Mouse (Mus musculus) megakaryocyte, embryonic 14.5 days (primary cell): ENCODE data around the gene Cabp7. TPM values are rescaled to one million over a fixed set of nuclear protein-coding genes. Genes with fewer than 3 reads are reported as not detected.
"Not testable (repeated sequence)": the region's sequence is repeated elsewhere in the genome, so short reads cannot be mapped to it uniquely, and the experiment has no call there.

Source experiments
- H3K27me3 ChIP-seq: replicated peaks from 2 replicates; pipeline ENCODE3; 2012; ENCODE audit warnings: inconsistent platforms
- H3K36me3 ChIP-seq: replicated peaks from 2 replicates; pipeline ENCODE3; 2012; ENCODE audit warnings: low read length, inconsistent platforms, mixed read lengths
- H3K4me1 ChIP-seq: 2 replicates; pipeline ENCODE4 v1.6.1; 2012; ENCODE audit warnings: inconsistent platforms
- H3K4me3 ChIP-seq: replicated peaks from 2 replicates; pipeline ENCODE3; 2012; ENCODE audit warnings: moderate library complexity, mild to moderate bottlenecking, inconsistent platforms
- H3K9me3 ChIP-seq: 2 replicates; pipeline ENCODE4 v1.6.1; 2012; ENCODE audit warnings: inconsistent platforms
- FLI1 ChIP-seq: IDR thresholded peaks from 2 replicates; pipeline ENCODE4 v1.6.1; 2012; ENCODE audit warnings: low read length, inconsistent platforms, mixed read lengths
- GATA1 ChIP-seq: IDR thresholded peaks from 3 replicates; pipeline ENCODE4 v1.6.1; 2012; ENCODE audit warnings: mixed read lengths, low read length, inconsistent platforms, borderline replicate concordance
- polyA plus RNA-seq: library from polyadenylated mRNA; stranded (reverse); fragments of >175 nt; gene quantifications from 2 replicates; pipeline ENCODE4 v1.2.3, GENCODE M21; 2012; ENCODE audit warnings: low replicate concordance; ENCODE audit not compliant: insufficient read depth

Cabp7 gene
- polyA plus RNA-seq, 1 experiment: not detected

GRCm38 (mm10) chr11:4714727-4715126, 31.9 kb downstream of the Cabp7 start:
- no peaks in the 10 kb centered on the region for H3K9me3 ChIP-seq
- peaks cover 25% of the 10 kb centered on the region for H3K4me1 ChIP-seq
- no peaks in the 10 kb centered on the region for H3K27me3 ChIP-seq
- H3K4me3 ChIP-seq: no peak overlapping the region
- peaks cover 5% of the 10 kb centered on the region for H3K36me3 ChIP-seq
- TF ChIP-seq GATA1 (no peak), FLI1 (no peak)

- Histone ChIP-seq H3K36me3 (peaks cover 5% of the 10 kb centered on the region), H3K4me1 (peaks cover 12% of the 10 kb centered on the region), H3K27me3 (no peaks in the 10 kb centered on the region), H3K4me3 (no peak overlapping the region), H3K9me3 (no peaks in the 10 kb centered on the region)
- no peak for TF ChIP-seq GATA1
- no peak for TF ChIP-seq FLI1
Measured at GRCm38 (mm10) chr11:4712822-4713221, 33.8 kb downstream of the Cabp7 start.

GRCm38 (mm10) chr11:4710188-4710587, 36.4 kb downstream of the Cabp7 start:
- not testable (repeated sequence) for H3K9me3 ChIP-seq, H3K36me3 ChIP-seq, H3K4me3 ChIP-seq, H3K27me3 ChIP-seq
- H3K4me1 ChIP-seq: peaks cover 18% of the 10 kb centered on the region

- no peaks in the 10 kb centered on the region for H3K27me3 ChIP-seq
- H3K4me3 ChIP-seq: peak overlapping the region; percentile 99
- peaks cover 24% of the 10 kb centered on the region for H3K4me1 ChIP-seq
- no peaks in the 10 kb centered on the region for H3K9me3 ChIP-seq
- H3K36me3 ChIP-seq: peaks cover 20% of the 10 kb centered on the region
- TF ChIP-seq FLI1 (no peak), GATA1 (no peak)
Measured at GRCm38 (mm10) chr11:4705178-4705577, 41.4 kb downstream of the Cabp7 start.

- Histone ChIP-seq H3K4me1 (peaks cover 20% of the 10 kb centered on the region), H3K4me3 (peak within 1 kb of the TSS; percentile 99), H3K36me3 (peaks cover 20% of the 10 kb centered on the region), H3K9me3 (no peaks in the 10 kb centered on the region), H3K27me3 (no peaks in the 10 kb centered on the region)
- TF ChIP-seq GATA1 (no peak), FLI1 (no peak)
Measured at GRCm38 (mm10) chr11:4704072-4704964, 42.3 kb downstream of the Cabp7 start, which contains the start of the genes Uqcr10 and Zmat5. Gene Uqcr10 (minus strand): TSS chr11:4704342. Gene Zmat5 (plus strand): TSS chr11:4704678.

- peak overlapping the region; percentile 99 for H3K4me3 ChIP-seq
- H3K4me1 ChIP-seq: peaks cover 20% of the 10 kb centered on the region
- peaks cover 20% of the 10 kb centered on the region for H3K36me3 ChIP-seq
- TF ChIP-seq FLI1 (no peak), GATA1 (no peak)
- no peaks in the 10 kb centered on the region for H3K9me3 ChIP-seq
- no peaks in the 10 kb centered on the region for H3K27me3 ChIP-seq
Measured at GRCm38 (mm10) chr11:4703688-4704071, 42.9 kb downstream of the Cabp7 start.

GRCm38 (mm10) chr11:4700726-4701125, 45.9 kb downstream of the Cabp7 start:
- Histone ChIP-seq H3K36me3 (peaks cover 20% of the 10 kb centered on the region), H3K9me3 (no peaks in the 10 kb centered on the region)

GRCm38 (mm10) chr11:4697043-4697983, 49.3 kb downstream of the Cabp7 start:
- H3K4me3 ChIP-seq: peak overlapping the region; percentile 56
- peaks cover 20% of the 10 kb centered on the region for H3K36me3 ChIP-seq
- peaks cover 2% of the 10 kb centered on the region for H3K27me3 ChIP-seq
- peaks cover 11% of the 10 kb centered on the region for H3K9me3 ChIP-seq
- TF ChIP-seq GATA1: no peak
- TF ChIP-seq FLI1: no peak
- H3K4me1 ChIP-seq: peaks cover 10% of the 10 kb centered on the region; the same call in 1 of the 2 replicates

More at GRCm38 (mm10) chr11:4700726-4701125, 45.9 kb downstream of the Cabp7 start:
- Histone ChIP-seq H3K27me3 (no peaks in the 10 kb centered on the region), H3K4me1 (peaks cover 26% of the 10 kb centered on the region), H3K4me3 (no peak overlapping the region)
- TF ChIP-seq FLI1 (no peak), GATA1 (no peak)

- Histone ChIP-seq H3K27me3 (peaks cover 15% of the 10 kb centered on the region), H3K9me3 (peaks cover 11% of the 10 kb centered on the region), H3K4me1 (peaks cover 5% of the 10 kb centered on the region), H3K4me3 (peak overlapping the region; percentile 12), H3K36me3 (no peaks in the 10 kb centered on the region)
- no peak for TF ChIP-seq GATA1
- TF ChIP-seq FLI1: no peak
Measured at GRCm38 (mm10) chr11:4692162-4692561, 54.4 kb downstream of the Cabp7 start.

- TF ChIP-seq FLI1 (no peak), GATA1 (no peak)
- H3K4me3 ChIP-seq: no peak overlapping the region
- peaks cover 3% of the 10 kb centered on the region for H3K4me1 ChIP-seq
- H3K36me3 ChIP-seq: no peaks in the 10 kb centered on the region
- peaks cover 11% of the 10 kb centered on the region for H3K9me3 ChIP-seq
- H3K27me3 ChIP-seq: peaks cover 15% of the 10 kb centered on the region
Measured at GRCm38 (mm10) chr11:4691213-4691612, 55.4 kb downstream of the Cabp7 start.
